Mouse (Mus musculus) heart, adult 2 months (tissue): ENCODE results near the gene Tnfrsf13c. TPM values are rescaled to one million over a fixed set of nuclear protein-coding genes. Genes with fewer than 3 reads are reported as not detected.

Experiments used
- DNase-seq, 2 experiments: peaks; one replicate each; pipeline ENCODE4 v3.0.0; 2021
- H3K27ac ChIP-seq: fragments of 200-600 bp; 2 replicates; pipeline ENCODE4 v1.8.1; 2022
- H3K27me3 ChIP-seq: fragments of 200-500 bp; 2 replicates; pipeline ENCODE4 v1.6.1; 2012; ENCODE audit warnings: mild to moderate bottlenecking, low read length, inconsistent platforms, mixed read lengths; ENCODE audit not compliant: control insufficient read depth, insufficient read depth
- H3K36me3 ChIP-seq: fragments of 200-500 bp; 2 replicates; pipeline ENCODE4 v1.6.1; 2012; ENCODE audit warnings: low read length, inconsistent platforms; ENCODE audit not compliant: control insufficient read depth, insufficient read depth
- H3K4me1 ChIP-seq: fragments of 200-500 bp; 2 replicates; pipeline ENCODE4 v1.6.1; 2011; ENCODE audit warnings: low read length; ENCODE audit not compliant: control insufficient read depth, insufficient read depth
- H3K4me3 ChIP-seq: fragments of 200-600 bp; 2 replicates; pipeline ENCODE4 v1.8.1; 2022
- H3K79me2 ChIP-seq: fragments of 200-500 bp; replicated peaks from 2 replicates; pipeline ENCODE4 v1.6.1; 2012; ENCODE audit warnings: mild to moderate bottlenecking, inconsistent platforms, low read length, moderate library complexity, mixed read lengths; ENCODE audit not compliant: control insufficient read depth, insufficient read depth
- H3K9ac ChIP-seq: fragments of 200-500 bp; 2 replicates; pipeline ENCODE4 v1.6.1; 2012; ENCODE audit warnings: low read depth, mild to moderate bottlenecking, control low read depth, inconsistent platforms, low read length, mixed read lengths
- CTCF ChIP-seq: fragments of 200-600 bp; IDR thresholded peaks from 2 replicates; pipeline ENCODE4 v1.8.1; 2022; ENCODE audit warnings: antibody characterized with exemption, mild to moderate bottlenecking, moderate library complexity
- EP300 ChIP-seq: fragments of 200-500 bp; IDR thresholded peaks from 2 replicates; pipeline ENCODE4 v1.6.1; 2011; ENCODE audit warnings: low read depth, low read length, control low read depth; ENCODE audit not compliant: insufficient read depth
- POLR2A ChIP-seq: fragments of 200-500 bp; IDR thresholded peaks from 2 replicates; pipeline ENCODE4 v1.6.1; 2011; ENCODE audit warnings: mild to moderate bottlenecking, low read depth, low read length, control low read depth; ENCODE audit not compliant: insufficient read depth
- WGBS: fragments of 180-500 bp; shearing (Covaris S2); methylation state at CpG from one replicate; pipeline ENCODE4 v1.1.7; 2018; 5-methylcytosine and 5-hydroxymethylcytosine counted together
- intact Hi-C: fragments of 180-260 bp; cut with DNase I; formaldehyde crosslinking; loops from one replicate; pipeline ENCODE4 v1.15.1; 2025
- polyA plus RNA-seq: library from polyadenylated mRNA; depleted of rRNA; stranded (reverse); fragments of >200 nt; gene quantifications from 2 replicates; pipeline ENCODE4 v1.2.3, GENCODE M21; 2012
- total RNA-seq, 2 experiments: library from RNA; stranded (reverse); gene quantifications; 2 replicates each; pipeline ENCODE4 v1.2.3; 2021

The Tnfrsf13c gene
- total and polyA plus RNA-seq, 3 experiments = 0.16 to 0.86 (median 0.18) TPM

GRCm38 (mm10) chr15:82203611-82204351 is 20.4 kb downstream of the Tnfrsf13c start:
- intact Hi-C loops = no loop called here
- peaks cover 7% of the 10 kb centered on the region for H3K4me1 ChIP-seq
- WGBS = 83% methylated on average over 20 of the region's 20 CpGs
- no peaks in the 10 kb centered on the region for H3K36me3 ChIP-seq
- no peak for DNase-seq
- no peak overlapping the region for H3K27ac ChIP-seq
- no peak overlapping the region for H3K9ac ChIP-seq
- TF ChIP-seq POLR2A = no peak
- no peak for TF ChIP-seq CTCF
- TF ChIP-seq EP300 = no peak
- no peaks in the 10 kb centered on the region for H3K27me3 ChIP-seq
- H3K79me2 ChIP-seq = no peaks in the 10 kb centered on the region
- H3K4me3 ChIP-seq = no peak overlapping the region

- DNase-seq = no peak
- no peak overlapping the region for H3K27ac ChIP-seq
- H3K4me3 ChIP-seq = no peak overlapping the region
- no peak for TF ChIP-seq CTCF
- no peak for TF ChIP-seq POLR2A
- TF ChIP-seq EP300 = no peak
- no peaks in the 10 kb centered on the region for H3K36me3 ChIP-seq
- no peak overlapping the region for H3K9ac ChIP-seq
- intact Hi-C loops = no loop called here
- WGBS = 97% methylated on average over 10 of the region's 10 CpGs
- no peaks in the 10 kb centered on the region for H3K79me2 ChIP-seq
- no peaks in the 10 kb centered on the region for H3K27me3 ChIP-seq
- H3K4me1 ChIP-seq = peaks cover 7% of the 10 kb centered on the region
Observed at GRCm38 (mm10) chr15:82203090-82203489, 21.1 kb downstream of the Tnfrsf13c start.

- DNase-seq = no peak
- intact Hi-C loops = no loop called here
- H3K36me3 ChIP-seq = no peaks in the 10 kb centered on the region
Observed at GRCm38 (mm10) chr15:82202086-82202485, 22.1 kb downstream of the Tnfrsf13c start.

GRCm38 (mm10) chr15:82199546-82199945 is 24.6 kb downstream of the Tnfrsf13c start:
- no peak overlapping the region for H3K4me3 ChIP-seq
- DNase-seq = no peak
- intact Hi-C loops = no loop called here
- H3K79me2 ChIP-seq = no peaks in the 10 kb centered on the region
- H3K4me1 ChIP-seq = no peaks in the 10 kb centered on the region
- H3K9ac ChIP-seq = no peak overlapping the region
- H3K27me3 ChIP-seq = no peaks in the 10 kb centered on the region
- no peaks in the 10 kb centered on the region for H3K36me3 ChIP-seq
- WGBS = 89% methylated on average over 12 of the region's 12 CpGs
- H3K27ac ChIP-seq = no peak overlapping the region
- TF ChIP-seq CTCF (no peak), POLR2A (no peak), EP300 (no peak)

More at GRCm38 (mm10) chr15:82202086-82202485, 22.1 kb downstream of the Tnfrsf13c start:
- no peaks in the 10 kb centered on the region for H3K79me2 ChIP-seq
- no peak overlapping the region for H3K27ac ChIP-seq
- H3K27me3 ChIP-seq = no peaks in the 10 kb centered on the region
- no peak overlapping the region for H3K9ac ChIP-seq
- WGBS = 90% methylated on average over 6 of the region's 6 CpGs
- TF ChIP-seq POLR2A (no peak), EP300 (no peak), CTCF (no peak)
- H3K4me3 ChIP-seq = no peak overlapping the region
- peaks cover 7% of the 10 kb centered on the region for H3K4me1 ChIP-seq

- intact Hi-C loops = no loop called here
- Histone ChIP-seq H3K27me3 (no peaks in the 10 kb centered on the region), H3K27ac (no peak overlapping the region), H3K9ac (no peak overlapping the region), H3K79me2 (no peaks in the 10 kb centered on the region), H3K4me3 (no peak overlapping the region), H3K36me3 (no peaks in the 10 kb centered on the region), H3K4me1 (no peaks in the 10 kb centered on the region)
- 70% methylated on average over 7 of the region's 7 CpGs for WGBS
- no peak for DNase-seq
- TF ChIP-seq POLR2A (no peak), EP300 (no peak), CTCF (no peak)
Observed at GRCm38 (mm10) chr15:82198342-82198741, 25.8 kb downstream of the Tnfrsf13c start.

GRCm38 (mm10) chr15:82197937-82198336 is 26.2 kb downstream of the Tnfrsf13c start:
- Histone ChIP-seq H3K27me3 (no peaks in the 10 kb centered on the region), H3K79me2 (no peaks in the 10 kb centered on the region), H3K4me3 (no peak overlapping the region), H3K9ac (no peak overlapping the region), H3K36me3 (no peaks in the 10 kb centered on the region), H3K4me1 (no peaks in the 10 kb centered on the region), H3K27ac (no peak overlapping the region)
- intact Hi-C loops = no loop called here
- TF ChIP-seq EP300 = no peak
- no peak for TF ChIP-seq POLR2A
- no peak for TF ChIP-seq CTCF
- 91% methylated on average over 11 of the region's 11 CpGs for WGBS
- DNase-seq = no peak
